Mouse (Mus musculus): Measurements from ENCODE around the gene Washc1.
A peak's percentile ranks its signal among the peaks of the same experiment; 100 is the strongest.
"Not testable (repeated sequence)": the region's sequence is repeated elsewhere in the genome, so short reads cannot be mapped to it uniquely, and the experiment has no call there.

The Washc1 gene

GRCm38 (mm10) chr17:66111402-66111959 is at the start of gene Washc1:
Gene Washc1 (plus strand): TSS chr17:66111545.
- DNase-seq (ENCODE audit: low spot score), result peak; percentile 94

- no peak for DNase-seq (ENCODE audit: low spot score)
Observed at GRCm38 (mm10) chr17:66065115-66065514, 46.2 kb upstream of the Washc1 start.

DNA sequence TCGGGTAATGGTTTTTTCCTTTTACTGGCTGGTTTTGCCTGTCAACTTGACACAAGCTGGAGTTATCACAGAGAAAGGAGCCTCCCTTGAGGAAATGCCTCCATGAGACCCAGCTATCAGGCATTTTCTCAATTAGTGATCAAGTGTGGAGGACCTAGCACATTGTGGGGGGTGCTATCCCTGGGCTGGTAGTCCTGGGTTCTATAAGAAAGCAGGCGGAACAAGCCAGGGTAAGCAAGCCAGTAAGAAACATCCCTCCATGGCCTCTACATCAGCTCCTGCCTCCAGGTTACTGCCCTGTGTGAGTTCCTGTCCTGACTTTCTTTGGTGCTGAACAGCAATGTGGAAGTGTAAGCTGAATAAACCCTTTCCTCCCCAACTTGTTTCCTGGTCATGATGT is 42.3 kb upstream of the Washc1 start:
- DNase-seq (ENCODE audit: low spot score), result not testable (repeated sequence)

- no peak for DNase-seq (ENCODE audit: low spot score)
Observed at GRCm38 (mm10) chr17:66073971-66074370, 37.4 kb upstream of the Washc1 start.

DNA sequence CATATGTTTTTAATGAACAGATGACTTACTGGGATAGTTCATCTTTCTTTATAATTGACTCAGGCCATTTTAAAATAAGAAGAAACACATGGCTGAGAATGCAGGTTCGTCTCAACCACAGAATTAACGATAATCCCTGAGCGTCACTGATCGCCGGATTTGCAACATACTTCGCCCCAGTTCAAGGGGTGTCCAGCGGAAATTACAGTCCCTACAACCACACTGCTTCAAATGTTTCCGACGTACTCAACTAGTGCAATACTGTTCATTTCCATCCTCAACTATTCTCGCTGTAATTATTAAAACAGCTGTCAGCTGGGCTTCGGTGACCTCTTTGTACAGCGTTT is 35.5 kb upstream of the Washc1 start:
- no peak for DNase-seq (ENCODE audit: low spot score)

DNA sequence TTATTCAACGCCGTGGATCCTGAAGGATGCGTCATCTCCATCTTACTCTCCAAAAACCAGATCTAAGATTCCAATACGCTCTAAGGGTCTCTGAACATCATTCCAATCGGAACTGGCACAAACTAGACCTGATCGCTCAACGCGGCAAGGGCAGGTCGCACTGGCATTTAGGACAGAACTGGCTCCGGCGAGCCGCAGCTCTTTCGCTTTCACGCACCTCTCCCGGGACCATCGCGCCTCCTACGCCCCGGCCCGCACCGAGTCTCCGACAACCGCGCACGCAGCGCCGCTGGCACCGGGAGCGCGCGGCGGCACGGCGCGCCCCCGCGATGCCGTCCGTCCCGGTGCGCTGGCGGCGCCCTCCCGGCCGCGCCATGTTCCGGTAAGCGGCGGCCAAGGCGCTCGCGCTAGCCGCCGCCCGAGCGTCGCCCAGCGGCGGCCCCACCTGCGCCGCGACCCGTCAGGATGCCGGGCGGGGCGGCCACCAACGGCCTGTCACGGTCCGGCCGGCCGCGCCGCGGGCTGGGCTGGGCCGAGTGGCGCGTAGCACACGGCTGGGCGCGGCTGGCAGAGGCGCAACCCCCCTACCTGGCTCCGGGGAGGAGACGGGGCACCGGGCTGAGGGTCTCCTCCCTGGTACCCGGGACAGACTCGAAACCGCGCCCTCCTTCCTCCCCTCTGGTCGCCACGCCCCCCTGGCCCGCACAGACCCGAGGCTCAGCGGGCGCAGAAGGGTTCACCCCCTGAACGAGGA is 35.0 kb upstream of the Washc1 start:
- peak; percentile 64 for DNase-seq (ENCODE audit: low spot score)

DNA sequence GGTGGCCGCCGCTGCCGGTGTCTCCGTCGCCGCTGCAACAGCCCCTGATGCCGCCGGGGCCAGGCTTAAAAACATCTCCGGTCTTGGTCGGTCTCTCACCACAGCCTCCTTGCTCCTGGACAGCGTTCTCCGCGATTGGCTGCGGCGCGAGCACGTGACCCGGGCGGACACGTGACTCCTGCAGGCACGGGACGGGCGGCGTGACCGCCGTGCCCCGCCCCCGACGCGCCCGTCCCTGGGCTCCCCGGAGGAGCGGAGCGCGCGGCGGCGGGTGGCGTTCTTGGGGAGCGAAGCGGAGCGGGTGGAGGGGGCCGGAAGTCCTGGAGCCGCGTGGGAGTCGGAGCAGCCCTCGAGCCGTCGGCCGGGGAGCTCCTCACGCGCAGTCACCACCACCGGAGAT is 34.4 kb upstream of the Washc1 start, which contains the start of gene Ankrd12:
Gene Ankrd12, minus strand, starts transcription at position 156 of the 400 bp plus-strand sequence.
- DNase-seq (ENCODE audit: low spot score), result peak; percentile 96

GRCm38 (mm10) chr17:66077437-66077850 is 33.9 kb upstream of the Washc1 start:
- no peak for DNase-seq (ENCODE audit: low spot score)

DNA sequence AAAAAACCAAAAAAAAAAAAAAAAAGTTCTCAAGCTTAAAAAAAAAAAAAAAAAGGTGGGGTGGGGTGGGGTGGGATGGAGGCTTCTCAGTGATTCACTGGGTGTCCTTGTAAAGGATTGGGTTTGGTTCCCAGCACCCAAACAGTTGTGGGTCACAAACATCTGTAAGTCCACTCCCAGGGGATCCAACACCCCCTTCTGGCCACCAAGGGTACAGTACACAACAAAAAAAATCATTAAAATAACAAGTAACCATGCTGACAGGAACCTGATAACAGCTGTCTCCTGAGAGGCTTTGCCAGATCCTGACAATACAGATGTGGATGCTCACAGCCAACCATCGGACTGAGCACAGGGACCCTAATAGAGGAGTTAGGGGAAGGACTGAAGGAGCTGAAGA is 26.9 kb upstream of the Washc1 start:
- no peak for DNase-seq (ENCODE audit: low spot score)

DNA sequence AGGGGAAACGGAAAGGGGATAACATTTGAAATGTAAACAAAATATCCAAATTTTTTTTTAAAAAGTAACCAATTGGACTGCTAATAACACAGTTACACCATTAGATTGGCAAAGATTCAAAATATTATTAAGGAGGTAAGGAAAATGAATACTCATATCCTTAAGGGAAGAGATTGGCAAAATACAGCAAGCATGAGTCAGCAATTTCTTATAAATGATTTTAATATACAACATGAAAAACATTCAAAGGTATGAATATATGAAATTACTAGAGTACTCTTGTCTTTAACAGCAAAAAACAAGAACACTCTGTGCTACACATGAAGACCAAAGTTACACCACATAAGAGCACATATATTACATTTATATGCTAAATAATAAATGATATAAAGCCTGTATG is 26.3 kb upstream of the Washc1 start:
- no peak for DNase-seq (ENCODE audit: low spot score)

DNA sequence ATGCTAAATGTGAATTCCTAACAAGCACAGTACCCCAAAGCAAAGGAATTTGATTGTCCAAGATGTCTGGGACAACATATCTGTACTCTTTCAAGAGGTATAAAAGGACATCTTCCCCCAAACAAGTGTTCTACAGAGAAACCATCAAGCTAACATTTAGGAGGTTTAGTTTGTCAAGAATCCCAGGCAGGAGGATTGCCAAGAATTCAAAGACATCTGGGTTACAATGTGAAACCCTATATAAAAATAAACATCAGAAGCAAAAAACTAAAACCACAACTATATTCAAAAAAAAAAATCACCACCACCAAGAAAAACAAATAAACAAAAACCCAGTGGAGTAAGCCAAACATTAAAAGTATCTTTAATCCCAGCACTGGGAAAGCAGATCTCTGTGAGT is 21.1 kb upstream of the Washc1 start:
- DNase-seq (ENCODE audit: low spot score), result no peak

GRCm38 (mm10) chr17:66091392-66091791 is 20.0 kb upstream of the Washc1 start:
- DNase-seq (ENCODE audit: low spot score), result no peak

DNA sequence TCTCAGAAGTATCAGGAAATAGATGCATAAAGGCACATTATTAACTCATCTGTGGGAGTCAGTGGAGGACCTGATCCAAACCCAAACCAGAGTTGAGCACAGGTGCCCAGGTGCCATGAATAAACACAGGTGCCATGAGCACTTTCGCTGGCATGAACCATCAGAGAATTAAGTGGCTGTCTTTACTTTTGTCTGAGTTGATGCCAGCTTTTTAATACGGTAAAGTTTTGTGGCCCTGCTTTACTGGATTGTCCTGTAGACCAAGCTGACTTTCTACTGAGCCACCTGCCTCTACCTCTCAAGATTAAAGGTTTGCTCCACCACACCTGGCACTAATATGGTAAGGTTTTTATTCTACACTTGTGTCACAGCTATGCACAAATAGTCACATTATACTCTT is 19.3 kb upstream of the Washc1 start:
- DNase-seq (ENCODE audit: low spot score), result no peak

DNA sequence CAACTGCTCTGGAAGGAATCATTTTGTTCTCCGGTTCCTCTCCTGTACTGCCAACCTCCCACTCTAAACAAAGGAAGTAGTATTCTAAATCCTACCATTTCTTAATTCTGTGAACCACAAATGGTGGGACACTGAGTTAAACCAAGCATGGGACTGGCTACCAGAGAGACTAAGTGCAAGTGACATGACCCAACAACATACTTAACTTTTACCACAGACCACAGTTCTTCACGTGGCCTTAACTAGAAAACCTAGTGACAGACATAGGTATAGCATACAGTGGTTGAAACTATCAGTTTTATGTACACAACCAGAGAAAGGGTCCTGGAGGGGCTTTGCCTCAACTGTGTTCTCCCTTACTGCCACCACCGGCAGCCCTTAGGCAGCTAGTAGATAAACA is 18.7 kb upstream of the Washc1 start:
- DNase-seq (ENCODE audit: low spot score), result no peak

- no peak for DNase-seq (ENCODE audit: low spot score)
Observed at GRCm38 (mm10) chr17:66100566-66101379, 10.6 kb upstream of the Washc1 start.

GRCm38 (mm10) chr17:66101380-66102330 is 9.7 kb upstream of the Washc1 start, which contains the start of gene Ndufv2:
Gene Ndufv2 (minus strand): TSS chr17:66101559.
- DNase-seq (ENCODE audit: low spot score), result peak; percentile 94

GRCm38 (mm10) chr17:66104076-66104475 is 7.3 kb upstream of the Washc1 start:
- DNase-seq (ENCODE audit: low spot score), result no peak

DNA sequence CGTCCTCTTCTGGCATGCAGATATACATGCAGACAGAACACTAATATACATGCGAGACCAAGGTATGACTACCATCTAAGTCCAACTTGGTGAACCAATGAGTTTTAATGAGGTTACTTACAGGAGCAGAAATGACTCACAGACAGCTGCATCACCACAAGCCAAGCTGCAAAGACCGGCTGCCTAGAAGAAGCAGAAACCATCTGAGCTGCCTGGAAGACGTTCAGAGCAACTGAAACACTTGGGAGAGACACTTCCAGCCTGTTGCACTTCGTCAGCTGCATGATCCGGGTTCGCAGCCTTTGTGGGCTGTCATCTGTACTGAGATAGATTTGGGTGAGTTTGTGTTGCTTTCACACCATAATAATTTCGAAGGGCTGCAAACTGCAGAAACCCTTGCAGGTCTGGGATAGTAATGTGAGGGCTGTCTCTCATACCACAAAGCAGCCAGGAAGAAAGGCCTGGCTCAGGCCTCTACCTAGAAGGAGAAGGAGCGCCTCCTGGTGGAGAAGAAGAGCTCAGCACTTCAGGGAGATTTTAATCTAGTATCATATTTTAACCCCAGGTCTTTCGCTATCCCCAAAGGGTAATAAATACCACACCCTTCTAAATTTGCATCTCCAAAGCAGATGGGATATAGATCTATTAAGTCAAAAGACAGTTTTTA is 4.6 kb upstream of the Washc1 start:
- peak; percentile 75 for DNase-seq (ENCODE audit: low spot score)

- DNase-seq (ENCODE audit: low spot score), result no peak
Observed at GRCm38 (mm10) chr17:66107466-66107865, 3.9 kb upstream of the Washc1 start.

GRCm38 (mm10) chr17:66108198-66108597 is 3.1 kb upstream of the Washc1 start:
- DNase-seq (ENCODE audit: low spot score), result no peak

- no peak for DNase-seq (ENCODE audit: low spot score)
Observed at GRCm38 (mm10) chr17:66110746-66111145, 599 bp upstream of the Washc1 start.

All from testis, postnatal 10 days (tissue).